Mouse (Mus musculus) embryonic facial prominence, embryonic 11.5 days (tissue): Measurements from ENCODE around the gene Ncan. TPM values are rescaled to one million over a fixed set of nuclear protein-coding genes. Genes with fewer than 3 reads are reported as not detected.

Experiments
- ATAC-seq: fragments of 200-750 bp; cut with Nextera tagmentation; replicated peaks from 2 replicates; pipeline ENCODE4 v1.8.0; 2017; ENCODE audit warnings: low read depth; ENCODE audit not compliant: insufficient number of reproducible peaks, low FRiP score, low TSS enrichment
- DNase-seq: peaks from one replicate; pipeline ENCODE4 v3.0.0-alpha.2; 2015; ENCODE audit warnings: low spot score
- H3K27ac ChIP-seq: fragments of 300-500 bp; sonication (generic); replicated peaks from 2 replicates; pipeline ENCODE4 v1.5.1; 2014; ENCODE audit warnings: mild to moderate bottlenecking, low read depth, low read length, control low read depth
- H3K27me3 ChIP-seq: fragments of 300-500 bp; sonication (generic); 2 replicates; pipeline ENCODE4 v1.6.1; 2014; ENCODE audit warnings: mild to moderate bottlenecking, low read length, moderate library complexity, mixed read lengths; ENCODE audit not compliant: control insufficient read depth, insufficient read depth
- H3K36me3 ChIP-seq: fragments of 300-500 bp; sonication (generic); replicated peaks from 2 replicates; pipeline ENCODE4 v1.6.1; 2014; ENCODE audit warnings: low read depth, mild to moderate bottlenecking, low read length, moderate library complexity, mixed read lengths; ENCODE audit not compliant: control insufficient read depth, insufficient read depth
- H3K4me1 ChIP-seq: fragments of 300-500 bp; sonication (generic); 2 replicates; pipeline ENCODE4 v1.6.1; 2014; ENCODE audit warnings: low read length, mixed read lengths; ENCODE audit not compliant: control insufficient read depth, insufficient read depth
- H3K4me2 ChIP-seq: fragments of 300-500 bp; sonication (generic); 2 replicates; pipeline ENCODE4 v1.6.1; 2014; ENCODE audit warnings: low read depth, mild to moderate bottlenecking, control low read depth, low read length, moderate library complexity
- H3K4me3 ChIP-seq: fragments of 300-500 bp; sonication (generic); 2 replicates; pipeline ENCODE4 v1.5.1; 2014; ENCODE audit warnings: low read depth, low read length, control low read depth
- H3K9ac ChIP-seq: fragments of 300-500 bp; sonication (generic); replicated peaks from 2 replicates; pipeline ENCODE4 v1.6.1; 2014; ENCODE audit warnings: mild to moderate bottlenecking, control low read depth, low read length
- H3K9me3 ChIP-seq: fragments of 300-500 bp; sonication (generic); replicated peaks from 2 replicates; pipeline ENCODE4 v1.6.1; 2016; ENCODE audit warnings: mild to moderate bottlenecking, low read length, inconsistent platforms, mixed read lengths; ENCODE audit not compliant: control insufficient read depth
- WGBS: fragments of 180-500 bp; shearing (Covaris S2); extraction: QIAGEN DNeasy Blood & Tissue Kit; methylation state at CpG from one replicate; pipeline ENCODE4 v1.1.7; 2014; 5-methylcytosine and 5-hydroxymethylcytosine counted together
- polyA plus RNA-seq: library from polyadenylated mRNA; unstranded; fragments of >200 nt; fragmentation: Nextera tagmentation; extraction: Ambion mirVana; gene quantifications from 2 replicates; pipeline ENCODE4 v1.2.1, GENCODE M21; 2014

Ncan gene
- polyA plus RNA-seq, 1 experiment from 2014 or later, result 6.4 TPM

DNA sequence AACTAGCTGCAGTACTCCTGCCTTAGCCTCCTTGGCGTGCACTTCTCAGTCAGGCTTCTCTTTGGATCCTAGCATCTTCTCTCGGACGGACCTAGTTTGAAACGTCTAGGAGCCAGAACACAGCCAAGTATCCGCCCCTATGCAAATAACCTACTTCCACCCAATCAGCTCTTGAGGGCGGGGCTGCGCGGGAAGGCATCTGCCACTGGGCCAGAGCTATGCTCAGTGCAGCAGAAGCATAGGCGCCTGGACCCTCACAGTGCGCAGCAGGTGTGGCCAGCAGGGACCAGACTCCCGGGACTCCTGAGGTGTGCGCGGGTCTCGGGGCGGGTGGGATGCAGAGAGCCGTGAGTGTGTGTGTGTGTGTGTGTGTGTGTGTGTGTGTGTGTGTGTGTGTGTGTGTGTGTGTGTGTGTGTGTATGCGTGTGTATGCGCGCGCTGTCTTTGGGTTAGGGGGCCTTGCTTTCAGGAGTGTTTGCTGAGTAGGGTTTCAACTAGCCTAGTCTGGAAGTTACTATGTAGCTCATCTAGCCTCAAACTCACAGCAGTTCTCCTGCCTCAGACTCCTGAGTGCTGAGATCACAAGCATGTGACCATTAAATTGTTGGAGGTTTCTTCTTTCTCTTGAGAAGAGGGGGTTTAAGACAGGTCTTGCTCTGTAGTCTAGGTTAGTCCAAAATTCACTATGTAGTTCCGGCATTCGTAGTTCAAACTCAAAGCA, 32.0 kb upstream of the Ncan start:
- no peaks in the 10 kb centered on the region for H3K4me1 ChIP-seq
- H3K4me3 ChIP-seq, result no peak overlapping the region
- WGBS, result 17% methylated on average over 19 of the region's 22 CpGs
- H3K4me2 ChIP-seq, result 0 out of 2 replicates have a peak overlapping the region, but pooled peaks have one; percentile 2
- H3K27me3 ChIP-seq, result no peaks in the 10 kb centered on the region
- H3K36me3 ChIP-seq, result no peaks in the 10 kb centered on the region
- peak; percentile 87 for DNase-seq
- no peaks in the 10 kb centered on the region for H3K9me3 ChIP-seq
- H3K9ac ChIP-seq, result no peak overlapping the region
- ATAC-seq, result peak; percentile 95
- H3K27ac ChIP-seq, result no peak overlapping the region

DNA sequence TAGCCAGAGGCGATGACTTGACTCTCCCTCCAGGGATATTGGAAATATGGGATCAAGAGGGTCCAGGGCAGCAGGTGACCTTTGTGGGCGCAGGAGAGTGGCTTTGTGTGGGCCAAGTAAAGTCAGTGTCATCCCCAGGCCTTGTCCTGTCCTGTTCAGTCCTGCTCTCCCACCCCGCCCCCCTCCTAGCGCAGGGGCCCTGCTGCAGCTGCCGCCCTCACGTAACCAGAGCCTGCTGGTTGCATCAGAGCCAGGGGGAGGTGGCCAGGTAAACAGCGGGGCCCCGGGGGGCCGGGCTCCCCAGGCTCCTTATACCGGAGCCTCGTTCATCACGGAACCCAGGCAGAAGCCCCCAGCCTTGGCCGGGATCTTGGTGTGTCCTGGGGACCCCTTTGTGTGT, 29.5 kb upstream of the Ncan start:
- no peak overlapping the region for H3K4me3 ChIP-seq
- no peak overlapping the region for H3K27ac ChIP-seq
- WGBS, result 15% methylated on average over 13 of the region's 13 CpGs
- peak overlapping the region; percentile 41; the same call in 1 of the 2 replicates for H3K9ac ChIP-seq
- no peak overlapping the region for H3K4me2 ChIP-seq
- DNase-seq (peak; percentile 30), ATAC-seq (no peak)
- no peaks in the 10 kb centered on the region for H3K27me3 ChIP-seq
- H3K4me1 ChIP-seq, result no peaks in the 10 kb centered on the region
- H3K9me3 ChIP-seq, result no peaks in the 10 kb centered on the region
- peaks cover 2% of the 10 kb centered on the region; the same call in 1 of the 2 replicates for H3K36me3 ChIP-seq

DNA sequence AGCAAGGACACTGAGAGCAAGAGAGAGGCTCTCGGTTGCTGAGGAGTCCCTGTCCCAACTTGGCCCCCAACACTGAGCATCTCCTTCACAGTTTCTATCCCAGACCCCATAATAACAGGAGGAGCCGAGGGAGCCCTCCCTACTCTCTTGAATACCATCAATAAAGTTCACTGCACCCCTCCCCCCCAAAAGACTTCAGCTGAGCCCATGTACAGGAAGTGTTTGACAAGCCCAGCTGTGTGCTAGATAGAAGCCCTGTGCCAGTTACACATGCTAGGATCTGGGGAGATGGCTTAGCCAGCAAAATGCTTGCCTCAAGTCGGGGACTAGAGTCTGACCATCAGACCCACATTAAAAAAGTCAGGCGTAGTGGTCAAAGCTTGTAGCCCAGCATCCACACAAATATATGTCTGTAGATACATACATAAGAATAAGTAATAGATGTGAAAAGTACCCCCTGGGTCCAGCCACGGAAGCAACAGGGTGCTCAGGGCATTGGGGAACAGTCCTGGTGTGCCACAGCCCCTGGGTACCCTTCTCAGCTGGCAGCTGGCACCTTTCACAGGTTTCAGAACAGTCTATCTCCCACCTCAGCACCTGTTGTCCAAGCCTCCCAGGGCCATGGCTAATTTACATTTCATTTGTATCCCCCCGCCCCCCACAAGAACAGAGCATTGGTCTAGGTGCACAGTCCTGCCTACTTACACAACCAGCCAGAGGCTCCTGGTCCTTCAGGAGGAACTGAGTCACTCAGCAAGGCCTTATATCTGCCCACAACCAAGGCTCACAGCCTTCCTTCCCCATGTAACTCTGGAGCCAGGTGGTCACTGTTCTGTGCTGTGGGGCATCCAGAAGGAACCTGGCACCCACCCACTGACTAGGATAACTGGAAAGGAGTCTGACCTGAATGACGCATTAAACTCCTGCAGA, 27.3 kb upstream of the Ncan start:
- no peak for DNase-seq

DNA sequence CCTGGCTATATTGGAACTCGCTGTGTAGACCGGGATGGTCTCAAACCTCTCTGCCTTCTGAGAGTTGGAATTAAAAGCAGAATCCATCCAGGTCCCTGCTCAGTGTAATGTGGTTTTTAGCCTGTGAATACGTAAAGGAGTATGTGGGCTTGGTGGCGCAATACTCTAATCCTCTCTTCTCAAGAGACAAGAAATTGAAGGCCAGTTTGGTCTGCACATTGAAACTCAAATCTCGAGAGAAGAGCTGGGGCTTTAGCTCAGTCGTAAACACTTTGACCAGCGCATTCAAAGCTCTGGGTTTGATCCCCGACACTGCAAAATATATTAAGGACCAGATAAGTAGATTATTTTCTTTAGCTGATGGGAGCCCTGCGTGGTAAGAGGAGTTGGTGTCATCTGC, 19.3 kb upstream of the Ncan start:
- peak overlapping the region; percentile 81 for H3K4me2 ChIP-seq
- H3K4me3 ChIP-seq, result peak overlapping the region; percentile 78
- peak; percentile 11 for DNase-seq
- ATAC-seq, result no peak
- H3K4me1 ChIP-seq, result peaks cover 5% of the 10 kb centered on the region
- H3K9me3 ChIP-seq, result no peaks in the 10 kb centered on the region
- peaks cover 3% of the 10 kb centered on the region for H3K36me3 ChIP-seq
- no peaks in the 10 kb centered on the region for H3K27me3 ChIP-seq
- peak overlapping the region; percentile 57 for H3K27ac ChIP-seq
- H3K9ac ChIP-seq, result peak overlapping the region; percentile 83
- 13% methylated on average over 9 of the region's 9 CpGs for WGBS

More for the DNA sequence above, 27.3 kb upstream of the Ncan start:
- 81% methylated on average over 7 of the region's 7 CpGs for WGBS
- Histone ChIP-seq H3K27me3 (no peaks in the 10 kb centered on the region), H3K9ac (no peak overlapping the region), H3K9me3 (no peaks in the 10 kb centered on the region), H3K4me3 (no peak overlapping the region), H3K4me2 (no peak overlapping the region), H3K27ac (no peak overlapping the region), H3K4me1 (no peaks in the 10 kb centered on the region), H3K36me3 (peaks cover 2% of the 10 kb centered on the region)
- ATAC-seq, result no peak

DNA sequence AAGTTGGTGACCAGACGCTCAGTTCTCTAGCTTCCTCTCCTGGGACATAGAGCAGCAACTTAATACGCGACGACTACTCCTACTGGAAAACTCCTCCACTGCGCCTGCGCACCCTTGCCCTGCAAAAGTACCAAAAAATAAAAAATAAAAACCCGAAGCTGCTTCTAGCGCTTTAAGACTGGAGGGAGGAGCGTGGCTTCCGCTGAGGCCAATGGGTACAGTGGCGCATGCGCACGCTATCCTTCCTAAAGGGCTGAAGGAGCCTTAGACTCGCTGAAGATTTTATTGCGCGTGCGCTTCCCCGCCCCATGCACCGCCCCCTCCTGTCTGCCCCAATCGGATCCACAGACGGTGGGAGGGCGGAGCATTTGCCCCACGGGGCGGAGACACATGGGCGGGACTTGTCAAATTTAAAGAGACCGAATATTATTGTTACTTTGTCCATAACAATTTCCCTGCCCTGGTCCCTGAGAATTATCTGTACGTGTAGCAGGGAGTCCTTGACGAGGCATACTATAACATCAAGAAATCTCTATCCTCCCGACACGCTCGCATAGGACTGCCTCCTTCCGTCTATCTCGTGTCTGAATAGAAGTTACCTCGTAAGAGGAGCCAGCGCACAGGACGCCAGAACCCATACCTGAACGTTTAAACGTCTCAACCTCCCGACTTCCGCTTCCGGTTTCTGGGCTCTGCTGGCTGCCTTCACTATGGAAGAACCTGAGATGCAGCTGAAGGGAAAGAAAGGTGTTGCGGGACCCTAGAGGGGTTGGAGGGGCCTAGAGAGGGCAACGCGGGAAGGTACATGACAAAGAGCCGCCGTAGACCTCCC, 18.6 kb upstream of the Ncan start, which contains the start of the genes Rfxank, Borcs8 and Mef2b:
Rfxank (minus strand) TSS at position 129 of the 832 bp plus-strand sequence.
Borcs8 (plus strand) TSS at position 474 of the 832 bp plus-strand sequence.
Mef2b (plus strand) TSS at position 686 of the 832 bp plus-strand sequence.
- H3K36me3 ChIP-seq, result peaks cover 7% of the 10 kb centered on the region
- H3K4me3 ChIP-seq, result peak within 1 kb of the TSS; percentile 78
- peak within 1 kb of the TSS; percentile 81 for H3K4me2 ChIP-seq
- H3K27me3 ChIP-seq, result no peaks in the 10 kb centered on the region
- H3K9me3 ChIP-seq, result no peaks in the 10 kb centered on the region
- H3K27ac ChIP-seq, result peak within 1 kb of the TSS; percentile 57
- DNase-seq (peak; percentile 100), ATAC-seq (peak; percentile 93)
- WGBS, result under 1% methylated on average over 46 of the region's 46 CpGs
- H3K9ac ChIP-seq, result peak within 1 kb of the TSS; percentile 83
- peaks cover 5% of the 10 kb centered on the region for H3K4me1 ChIP-seq

DNA sequence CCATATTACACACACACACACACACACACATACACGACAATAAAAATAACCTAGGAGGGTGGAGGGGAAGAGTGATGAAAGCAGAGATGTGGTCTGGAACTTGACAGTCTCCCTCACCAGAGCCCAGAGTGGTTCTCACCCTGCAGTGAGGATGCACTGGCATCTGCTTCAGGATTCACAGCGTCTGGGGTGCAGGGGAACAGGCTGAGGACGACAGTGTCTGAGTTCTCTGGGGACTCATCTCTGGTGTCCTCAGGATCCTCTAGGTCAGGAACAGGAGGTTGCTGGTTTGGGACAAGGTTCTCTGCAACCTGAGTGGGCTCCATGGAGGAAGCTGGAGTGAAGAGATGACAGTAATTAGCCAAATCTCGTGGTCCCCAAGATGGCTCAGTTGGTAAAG, 17.2 kb upstream of the Ncan start:
- no peaks in the 10 kb centered on the region for H3K9me3 ChIP-seq
- H3K27me3 ChIP-seq, result no peaks in the 10 kb centered on the region
- ATAC-seq (no peak), DNase-seq (no peak)
- H3K27ac ChIP-seq, result no peak overlapping the region
- H3K4me1 ChIP-seq, result peaks cover 5% of the 10 kb centered on the region
- peaks cover 7% of the 10 kb centered on the region for H3K36me3 ChIP-seq
- H3K4me2 ChIP-seq, result peak overlapping the region; percentile 55
- peak overlapping the region; percentile 52 for H3K9ac ChIP-seq
- H3K4me3 ChIP-seq, result peak overlapping the region; percentile 78; the same call in 1 of the 2 replicates
- WGBS, result 83% methylated on average over 4 of the region's 4 CpGs

DNA sequence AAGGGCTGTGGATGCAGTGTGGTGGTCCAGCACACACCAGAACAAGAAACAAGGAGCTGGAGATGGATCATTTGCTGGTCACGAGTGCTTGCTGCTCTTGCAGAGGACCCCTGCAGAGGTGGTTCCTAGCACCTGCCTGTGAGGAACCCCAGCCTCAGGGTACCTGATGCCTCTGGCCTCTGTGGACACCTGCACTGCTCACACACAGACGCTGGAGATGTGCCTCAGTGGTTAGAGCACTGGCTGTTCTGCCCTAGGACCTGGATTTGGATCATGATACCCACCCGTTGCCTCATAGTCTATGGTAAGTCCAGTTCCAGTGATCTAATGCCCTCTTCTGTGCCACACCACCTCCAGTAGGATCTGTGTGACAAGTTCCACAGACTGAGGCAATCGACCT, 15.9 kb upstream of the Ncan start:
- Histone ChIP-seq H3K27me3 (no peaks in the 10 kb centered on the region), H3K4me3 (no peak overlapping the region), H3K9ac (no peak overlapping the region), H3K27ac (no peak overlapping the region), H3K4me1 (peaks cover 5% of the 10 kb centered on the region), H3K4me2 (no peak overlapping the region), H3K9me3 (no peaks in the 10 kb centered on the region), H3K36me3 (peaks cover 5% of the 10 kb centered on the region)
- 90% methylated on average over 4 of the region's 4 CpGs for WGBS
- DNase-seq, result no peak
- ATAC-seq, result no peak
